Mouse (Mus musculus) C2C12 (cell line): Measurements from ENCODE around the gene Spag7.

Source experiments
- CEBPB ChIP-seq: IDR thresholded peaks from one replicate; pipeline ENCODE4 v1.6.1; 2011; ENCODE audit warnings: low read depth, mild to moderate bottlenecking, control low read depth, moderate library complexity
- CTCF ChIP-seq: IDR thresholded peaks from one replicate; pipeline ENCODE4 v1.5.1; 2011; ENCODE audit not compliant: control insufficient read depth, insufficient read depth, insufficient read length
- FOSL1 ChIP-seq: IDR thresholded peaks from one replicate; pipeline ENCODE4 v1.8.0; 2011; ENCODE audit warnings: mild to moderate bottlenecking, low read length; ENCODE audit not compliant: poor library complexity, insufficient read depth, severe bottlenecking
- MAX ChIP-seq: IDR thresholded peaks from one replicate; pipeline ENCODE4 v1.6.1; 2011; ENCODE audit warnings: mild to moderate bottlenecking, control low read depth
- USF1 ChIP-seq: IDR thresholded peaks from one replicate; pipeline ENCODE4 v1.6.1; 2011; ENCODE audit warnings: low read depth, mild to moderate bottlenecking, control low read depth, moderate library complexity

GRCm38 (mm10) chr11:70648512-70648911, 20.7 kb downstream of the Spag7 start:
- TF ChIP-seq CTCF (no peak), FOSL1 (no peak), MAX (no peak), USF1 (no peak), CEBPB (no peak)
